Mouse (Mus musculus): ENCODE results near the gene Nppa. TPM values are rescaled to one million over a fixed set of nuclear protein-coding genes. Genes with fewer than 3 reads are reported as not detected.
"Not testable (repeated sequence)": the region's sequence is repeated elsewhere in the genome, so short reads cannot be mapped to it uniquely, and the experiment has no call there.

Nppa gene
- polyA plus RNA-seq, 1 experiment from 2014 or later, result 0.45 TPM

GRCm38 (mm10) chr4:148041611-148042191, 41.2 kb downstream of the Nppa start:
- ATAC-seq (ENCODE audit: low FRiP score, low TSS enrichment), result no peak
- WGBS, result 2% methylated on average over 16 of the region's 16 CpGs
- Histone ChIP-seq H3K9ac (ENCODE audit: low read depth, low read length) (peak overlapping the region; percentile 58), H3K4me1 (ENCODE audit: control insufficient read depth, insufficient read depth, low read length) (peaks cover 31% of the 10 kb centered on the region), H3K9me3 (ENCODE audit: control insufficient read depth, low read length) (no peaks in the 10 kb centered on the region), H3K4me3 (ENCODE audit: low read length) (peak overlapping the region; percentile 43), H3K27me3 (ENCODE audit: control insufficient read depth, insufficient read depth, low read length) (no peaks in the 10 kb centered on the region), H3K36me3 (ENCODE audit: control insufficient read depth, insufficient read depth, low read length) (peaks cover 25% of the 10 kb centered on the region), H3K27ac (ENCODE audit: low read depth, low read length) (peak overlapping the region; percentile 85; the same call in 1 of the 2 replicates), H3K4me2 (replicated peaks; ENCODE audit: low read depth, low read length) (peak overlapping the region; percentile 81)

GRCm38 (mm10) chr4:148043327-148043726, 42.8 kb downstream of the Nppa start:
- not testable (repeated sequence) for H3K9ac ChIP-seq (ENCODE audit: low read depth, low read length); ATAC-seq (ENCODE audit: low FRiP score, low TSS enrichment); H3K27ac ChIP-seq (ENCODE audit: low read depth, low read length); H3K9me3 ChIP-seq (ENCODE audit: control insufficient read depth, low read length); H3K4me2 ChIP-seq (replicated peaks; ENCODE audit: low read depth, low read length); H3K4me3 ChIP-seq (ENCODE audit: low read length); H3K27me3 ChIP-seq (ENCODE audit: control insufficient read depth, insufficient read depth, low read length)
- H3K36me3 ChIP-seq (ENCODE audit: control insufficient read depth, insufficient read depth, low read length), result peaks cover 32% of the 10 kb centered on the region
- peaks cover 26% of the 10 kb centered on the region for H3K4me1 ChIP-seq (ENCODE audit: control insufficient read depth, insufficient read depth, low read length)
- WGBS, result 87% methylated on average over 6 of the region's 8 CpGs

- Histone ChIP-seq H3K4me1 (ENCODE audit: control insufficient read depth, insufficient read depth, low read length) (peaks cover 26% of the 10 kb centered on the region), H3K36me3 (ENCODE audit: control insufficient read depth, insufficient read depth, low read length) (peaks cover 40% of the 10 kb centered on the region), H3K4me2 (replicated peaks; ENCODE audit: low read depth, low read length) (no peak overlapping the region), H3K27me3 (ENCODE audit: control insufficient read depth, insufficient read depth, low read length) (no peaks in the 10 kb centered on the region), H3K9ac (ENCODE audit: low read depth, low read length) (no peak overlapping the region), H3K27ac (ENCODE audit: low read depth, low read length) (no peak overlapping the region), H3K9me3 (ENCODE audit: control insufficient read depth, low read length) (no peaks in the 10 kb centered on the region), H3K4me3 (ENCODE audit: low read length) (no peak overlapping the region)
- WGBS, result 88% methylated on average over 2 of the region's 2 CpGs
- no peak for ATAC-seq (ENCODE audit: low FRiP score, low TSS enrichment)
Observed at GRCm38 (mm10) chr4:148044113-148044512, 43.6 kb downstream of the Nppa start.

GRCm38 (mm10) chr4:148046450-148047031, 46.0 kb downstream of the Nppa start:
- Histone ChIP-seq H3K4me1 (ENCODE audit: control insufficient read depth, insufficient read depth, low read length) (peaks cover 10% of the 10 kb centered on the region; the same call in 1 of the 2 replicates), H3K4me2 (replicated peaks; ENCODE audit: low read depth, low read length) (no peak overlapping the region), H3K9ac (ENCODE audit: low read depth, low read length) (no peak overlapping the region), H3K9me3 (ENCODE audit: control insufficient read depth, low read length) (no peaks in the 10 kb centered on the region), H3K27me3 (ENCODE audit: control insufficient read depth, insufficient read depth, low read length) (no peaks in the 10 kb centered on the region), H3K27ac (ENCODE audit: low read depth, low read length) (no peak overlapping the region), H3K36me3 (ENCODE audit: control insufficient read depth, insufficient read depth, low read length) (peaks cover 49% of the 10 kb centered on the region), H3K4me3 (ENCODE audit: low read length) (no peak overlapping the region)
- 79% methylated on average over 4 of the region's 4 CpGs for WGBS
- no peak for ATAC-seq (ENCODE audit: low FRiP score, low TSS enrichment)

- not testable (repeated sequence) for H3K4me3 ChIP-seq (ENCODE audit: low read length); H3K9me3 ChIP-seq (ENCODE audit: control insufficient read depth, low read length); H3K4me1 ChIP-seq (ENCODE audit: control insufficient read depth, insufficient read depth, low read length); H3K4me2 ChIP-seq (replicated peaks; ENCODE audit: low read depth, low read length); H3K27ac ChIP-seq (ENCODE audit: low read depth, low read length); H3K9ac ChIP-seq (ENCODE audit: low read depth, low read length); ATAC-seq (ENCODE audit: low FRiP score, low TSS enrichment); H3K27me3 ChIP-seq (ENCODE audit: control insufficient read depth, insufficient read depth, low read length)
- H3K36me3 ChIP-seq (ENCODE audit: control insufficient read depth, insufficient read depth, low read length), result peaks cover 64% of the 10 kb centered on the region
- WGBS, result 92% methylated on average over 3 of the region's 3 CpGs
Observed at GRCm38 (mm10) chr4:148050396-148050914, 49.9 kb downstream of the Nppa start.

GRCm38 (mm10) chr4:148051046-148051776, 50.7 kb downstream of the Nppa start:
- no peaks in the 10 kb centered on the region for H3K9me3 ChIP-seq (ENCODE audit: control insufficient read depth, low read length)
- H3K9ac ChIP-seq (ENCODE audit: low read depth, low read length), result no peak overlapping the region
- no peaks in the 10 kb centered on the region for H3K27me3 ChIP-seq (ENCODE audit: control insufficient read depth, insufficient read depth, low read length)
- H3K4me1 ChIP-seq (ENCODE audit: control insufficient read depth, insufficient read depth, low read length), result no peaks in the 10 kb centered on the region
- no peak for ATAC-seq (ENCODE audit: low FRiP score, low TSS enrichment)
- H3K4me2 ChIP-seq (replicated peaks; ENCODE audit: low read depth, low read length), result no peak overlapping the region
- H3K27ac ChIP-seq (ENCODE audit: low read depth, low read length), result no peak overlapping the region
- H3K36me3 ChIP-seq (ENCODE audit: control insufficient read depth, insufficient read depth, low read length), result peaks cover 66% of the 10 kb centered on the region
- WGBS, result 84% methylated on average over 13 of the region's 13 CpGs
- no peak overlapping the region for H3K4me3 ChIP-seq (ENCODE audit: low read length)

Other genes starting within 250 kb of the Nppa start
- 11.0 and 14.9 TPM in 2 replicates for gene Zfp984, start 190.9 kb upstream of the Nppa start, polyA plus RNA-seq (2014; fragmentation: Nextera tagmentation; extraction: Ambion mirVana)
- 5.0 and 5.4 TPM in 2 replicates for gene Zfp933, start 152.4 kb upstream of the Nppa start, polyA plus RNA-seq (2014; fragmentation: Nextera tagmentation; extraction: Ambion mirVana)
- gene Miip, start 131.9 kb upstream of the Nppa start, polyA plus RNA-seq (2014; fragmentation: Nextera tagmentation; extraction: Ambion mirVana), result 34.7 and 37.6 TPM in 2 replicates
- 4.6 and 11.6 TPM in 2 replicates for gene Fv1, start 131.7 kb upstream of the Nppa start, polyA plus RNA-seq (2014; fragmentation: Nextera tagmentation; extraction: Ambion mirVana)
- 12.1 and 31.0 TPM in 2 replicates for gene Mfn2, start 96.0 kb upstream of the Nppa start, polyA plus RNA-seq (2014; fragmentation: Nextera tagmentation; extraction: Ambion mirVana)
- 28.5 and 40.7 TPM in 2 replicates for gene Plod1, start 64.0 kb upstream of the Nppa start, polyA plus RNA-seq (2014; fragmentation: Nextera tagmentation; extraction: Ambion mirVana)
- 19.0 and 22.1 TPM in 2 replicates for gene 2510039O18Rik, start 59.8 kb upstream of the Nppa start, polyA plus RNA-seq (2014; fragmentation: Nextera tagmentation; extraction: Ambion mirVana)
- not detected in 2 replicates for gene Nppb, start 14.9 kb upstream of the Nppa start, polyA plus RNA-seq (2014; fragmentation: Nextera tagmentation; extraction: Ambion mirVana)
- 4.0 and 6.0 TPM in 2 replicates for gene Clcn6, start 38.1 kb downstream of the Nppa start, polyA plus RNA-seq (2014; fragmentation: Nextera tagmentation; extraction: Ambion mirVana)
- gene Mthfr, start 38.4 kb downstream of the Nppa start, polyA plus RNA-seq (2014; fragmentation: Nextera tagmentation; extraction: Ambion mirVana), result 11.8 and 19.7 TPM in 2 replicates
- 17.4 and 22.8 TPM in 2 replicates for gene Agtrap, start 87.3 kb downstream of the Nppa start, polyA plus RNA-seq (2014; fragmentation: Nextera tagmentation; extraction: Ambion mirVana)
- 81.1 and 99.0 TPM in 2 replicates for gene Mad2l2, start 129.7 kb downstream of the Nppa start, polyA plus RNA-seq (2014; fragmentation: Nextera tagmentation; extraction: Ambion mirVana)
- gene Draxin, start 130.0 kb downstream of the Nppa start, polyA plus RNA-seq (2014; fragmentation: Nextera tagmentation; extraction: Ambion mirVana), result 0.43 and 0.80 TPM in 2 replicates
- gene Fbxo6, start 151.4 kb downstream of the Nppa start, polyA plus RNA-seq (2014; fragmentation: Nextera tagmentation; extraction: Ambion mirVana), result 16.7 and 19.2 TPM in 2 replicates
- 10.8 and 13.2 TPM in 2 replicates for gene Fbxo44, start 159.8 kb downstream of the Nppa start, polyA plus RNA-seq (2014; fragmentation: Nextera tagmentation; extraction: Ambion mirVana)
- gene Fbxo2, start 159.9 kb downstream of the Nppa start, polyA plus RNA-seq (2014; fragmentation: Nextera tagmentation; extraction: Ambion mirVana), result 1.5 and 1.9 TPM in 2 replicates